Mouse (Mus musculus): ENCODE measurements at regions not wholly inside any gene's neighbourhood (a gene's known extent, or its start where the extent isn't known, plus 50 kb on each side); places are given as distances from the start of the nearest gene placed in this dataset.
A peak's percentile ranks its signal among the peaks of the same experiment; 100 is the strongest.

GRCm38 (mm10) chr13:71874986-71875385 is 88.5 kb downstream of the Irx1 start:
- no peak for DNase-seq

GRCm38 (mm10) chr13:71868763-71869162 is 94.8 kb downstream of the Irx1 start:
- no peak for DNase-seq

- peak in 1 of 2 experiments; percentile 6 for DNase-seq
Observed at GRCm38 (mm10) chr13:71853426-71854025, 110.0 kb downstream of the Irx1 start.

- peak; percentile 2 to 12 for DNase-seq
Observed at GRCm38 (mm10) chr13:71804032-71804958, 159.2 kb downstream of the Irx1 start.

- no peak for DNase-seq
Observed at GRCm38 (mm10) chr13:71798288-71798687, 165.2 kb downstream of the Irx1 start.

- no peak for DNase-seq
Observed at GRCm38 (mm10) chr13:71784740-71785139, 178.8 kb downstream of the Irx1 start.

- no peak for DNase-seq
Observed at GRCm38 (mm10) chr13:71747003-71747965, 216.2 kb downstream of the Irx1 start.

- no peak for DNase-seq
Observed at GRCm38 (mm10) chr13:71746534-71746933, 217.0 kb downstream of the Irx1 start.

- no peak for DNase-seq
Observed at GRCm38 (mm10) chr13:71736821-71737345, 226.6 kb downstream of the Irx1 start.

GRCm38 (mm10) chr13:71734261-71734660 is 229.3 kb downstream of the Irx1 start:
- no peak for DNase-seq

GRCm38 (mm10) chr13:71733360-71733759 is 230.2 kb downstream of the Irx1 start:
- no peak for DNase-seq

- DNase-seq: no peak
Observed at GRCm38 (mm10) chr13:71732903-71733302, 230.6 kb downstream of the Irx1 start.

- DNase-seq: no peak
Observed at GRCm38 (mm10) chr13:71690069-71690817, 273.3 kb downstream of the Irx1 start.

GRCm38 (mm10) chr13:71689187-71689586 is 274.3 kb downstream of the Irx1 start:
- DNase-seq: no peak

- no peak for DNase-seq
Observed at GRCm38 (mm10) chr13:71676081-71676624, 287.4 kb downstream of the Irx1 start.

- DNase-seq: no peak
Observed at GRCm38 (mm10) chr13:71669956-71670739, 293.4 kb downstream of the Irx1 start.

- DNase-seq: no peak
Observed at GRCm38 (mm10) chr13:71668256-71668655, 295.3 kb downstream of the Irx1 start.

- no peak for DNase-seq
Observed at GRCm38 (mm10) chr13:71665221-71665916, 298.2 kb downstream of the Irx1 start.

- no peak for DNase-seq
Observed at GRCm38 (mm10) chr13:71657898-71658297, 305.6 kb downstream of the Irx1 start.

GRCm38 (mm10) chr13:71653939-71654467 is 309.5 kb downstream of the Irx1 start:
- no peak for DNase-seq
